Mouse (Mus musculus) hindbrain, embryonic 16.5 days (tissue): Measurements from ENCODE around the gene Folr1. TPM values are rescaled to one million over a fixed set of nuclear protein-coding genes. Genes with fewer than 3 reads are reported as not detected.

Source experiments
- ATAC-seq: fragments of 200-750 bp; cut with Nextera tagmentation; 2 replicates; pipeline ENCODE4 v1.8.0; 2017; ENCODE audit warnings: moderate TSS enrichment, moderate library complexity
- H3K27ac ChIP-seq: fragments of 300-500 bp; sonication (generic); 2 replicates; pipeline ENCODE4 v1.5.1; 2014; ENCODE audit warnings: low read depth, mild to moderate bottlenecking, control low read depth, low read length, moderate library complexity
- H3K27me3 ChIP-seq: fragments of 300-500 bp; sonication (generic); replicated peaks from 2 replicates; pipeline ENCODE4 v1.6.1; 2014; ENCODE audit warnings: low read length; ENCODE audit not compliant: control insufficient read depth, insufficient read depth
- H3K36me3 ChIP-seq: fragments of 300-500 bp; sonication (generic); 2 replicates; pipeline ENCODE4 v1.6.1; 2014; ENCODE audit warnings: mild to moderate bottlenecking, low read length, moderate library complexity, mixed read lengths; ENCODE audit not compliant: control insufficient read depth, insufficient read depth
- H3K4me1 ChIP-seq: fragments of 300-500 bp; sonication (generic); 2 replicates; pipeline ENCODE4 v1.6.1; 2014; ENCODE audit warnings: low read depth, low read length; ENCODE audit not compliant: control insufficient read depth, insufficient read depth
- H3K4me2 ChIP-seq: fragments of 300-500 bp; sonication (generic); 2 replicates; pipeline ENCODE4 v1.6.1; 2014; ENCODE audit warnings: mild to moderate bottlenecking, low read length, control low read depth, moderate library complexity
- H3K4me3 ChIP-seq: fragments of 300-500 bp; sonication (generic); 2 replicates; pipeline ENCODE4 v1.5.1; 2014; ENCODE audit warnings: mild to moderate bottlenecking, low read length, control low read depth, moderate library complexity
- H3K9ac ChIP-seq: fragments of 300-500 bp; sonication (generic); 2 replicates; pipeline ENCODE4 v1.6.1; 2014; ENCODE audit warnings: low read depth, mild to moderate bottlenecking, control low read depth, low read length, moderate library complexity
- H3K9me3 ChIP-seq: fragments of 300-500 bp; sonication (generic); 2 replicates; pipeline ENCODE4 v1.6.1; 2014; ENCODE audit warnings: mild to moderate bottlenecking, low read length, moderate library complexity; ENCODE audit not compliant: control insufficient read depth
- WGBS: fragments of 180-500 bp; shearing (Covaris S2); extraction: QIAGEN DNeasy Blood & Tissue Kit; methylation state at CpG from one replicate; pipeline ENCODE4 v1.1.7; 2014; 5-methylcytosine and 5-hydroxymethylcytosine counted together
- polyA plus RNA-seq: library from polyadenylated mRNA; unstranded; fragments of >200 nt; fragmentation: Nextera tagmentation; extraction: Ambion mirVana; gene quantifications from 2 replicates; pipeline ENCODE4 v1.2.1, GENCODE M21; 2015

Folr1 gene
- polyA plus RNA-seq, 1 experiment from 2014 or later, result 70.1 TPM

GRCm38 (mm10) chr7:101901969-101902368 lies 31.4 kb upstream of the Folr1 start:
- ATAC-seq, result no peak
- H3K4me2 ChIP-seq, result no peak overlapping the region
- H3K4me3 ChIP-seq, result no peak overlapping the region
- WGBS, result 95% methylated on average over 10 of the region's 10 CpGs
- H3K36me3 ChIP-seq, result 0 out of 2 replicates have a peak, but pooled peaks cover 5% of the 10 kb centered on the region
- H3K9ac ChIP-seq, result no peak overlapping the region
- no peaks in the 10 kb centered on the region for H3K27me3 ChIP-seq
- no peak overlapping the region for H3K27ac ChIP-seq
- peaks cover 14% of the 10 kb centered on the region for H3K4me1 ChIP-seq
- no peaks in the 10 kb centered on the region for H3K9me3 ChIP-seq

- no peak overlapping the region for H3K9ac ChIP-seq
- peaks cover 7% of the 10 kb centered on the region for H3K4me1 ChIP-seq
- 0 out of 2 replicates have a peak, but pooled peaks cover 5% of the 10 kb centered on the region for H3K36me3 ChIP-seq
- 91% methylated on average over 16 of the region's 16 CpGs for WGBS
- ATAC-seq, result no peak
- no peaks in the 10 kb centered on the region for H3K27me3 ChIP-seq
- H3K4me2 ChIP-seq, result no peak overlapping the region
- H3K27ac ChIP-seq, result no peak overlapping the region
- H3K4me3 ChIP-seq, result no peak overlapping the region
- no peaks in the 10 kb centered on the region for H3K9me3 ChIP-seq
These were observed 29.9 kb upstream of the Folr1 start for GRCm38 (mm10) chr7:101900331-101901097.

GRCm38 (mm10) chr7:101896104-101897066 lies 25.8 kb upstream of the Folr1 start:
- peak; percentile 99 for ATAC-seq
- WGBS, result under 1% methylated on average over 57 of the region's 57 CpGs
- H3K4me1 ChIP-seq, result no peaks in the 10 kb centered on the region

GRCm38 (mm10) chr7:101895695-101896094 lies 25.1 kb upstream of the Folr1 start:
- ATAC-seq, result no peak

More at GRCm38 (mm10) chr7:101896104-101897066, 25.8 kb upstream of the Folr1 start:
- Histone ChIP-seq H3K4me2 (peak overlapping the region; percentile 62), H3K27me3 (no peaks in the 10 kb centered on the region), H3K4me3 (peak overlapping the region; percentile 66), H3K9ac (peak overlapping the region; percentile 72), H3K36me3 (no peaks in the 10 kb centered on the region), H3K9me3 (no peaks in the 10 kb centered on the region), H3K27ac (peak overlapping the region; percentile 90)

GRCm38 (mm10) chr7:101888460-101888859 lies 17.9 kb upstream of the Folr1 start:
- H3K9me3 ChIP-seq, result no peaks in the 10 kb centered on the region
- 86% methylated on average over 4 of the region's 4 CpGs for WGBS
- ATAC-seq, result no peak
- H3K9ac ChIP-seq, result no peak overlapping the region
- H3K4me2 ChIP-seq, result no peak overlapping the region
- no peaks in the 10 kb centered on the region for H3K27me3 ChIP-seq
- H3K4me1 ChIP-seq, result no peaks in the 10 kb centered on the region
- no peak overlapping the region for H3K27ac ChIP-seq
- no peaks in the 10 kb centered on the region for H3K36me3 ChIP-seq
- H3K4me3 ChIP-seq, result no peak overlapping the region

More at GRCm38 (mm10) chr7:101895695-101896094, 25.1 kb upstream of the Folr1 start:
- Histone ChIP-seq H3K4me2 (peak overlapping the region; percentile 50), H3K36me3 (no peaks in the 10 kb centered on the region), H3K9ac (peak overlapping the region; percentile 72), H3K27ac (peak overlapping the region; percentile 84; the same call in 1 of the 2 replicates), H3K9me3 (no peaks in the 10 kb centered on the region), H3K4me1 (no peaks in the 10 kb centered on the region), H3K4me3 (peak overlapping the region; percentile 66), H3K27me3 (no peaks in the 10 kb centered on the region)
- 31% methylated on average over 9 of the region's 9 CpGs for WGBS

GRCm38 (mm10) chr7:101886274-101886673 lies 15.7 kb upstream of the Folr1 start:
- Histone ChIP-seq H3K9me3 (no peaks in the 10 kb centered on the region), H3K36me3 (no peaks in the 10 kb centered on the region), H3K27me3 (no peaks in the 10 kb centered on the region), H3K27ac (no peak overlapping the region), H3K4me3 (no peak overlapping the region), H3K4me2 (no peak overlapping the region), H3K9ac (no peak overlapping the region), H3K4me1 (no peaks in the 10 kb centered on the region)
- no peak for ATAC-seq
- WGBS, result 90% methylated on average over 6 of the region's 6 CpGs

GRCm38 (mm10) chr7:101884160-101884559 lies 13.6 kb upstream of the Folr1 start:
- H3K27ac ChIP-seq, result no peak overlapping the region
- no peak overlapping the region for H3K4me2 ChIP-seq
- ATAC-seq, result no peak
- H3K4me3 ChIP-seq, result no peak overlapping the region
- no peaks in the 10 kb centered on the region for H3K4me1 ChIP-seq
- no peaks in the 10 kb centered on the region for H3K27me3 ChIP-seq
- no peak overlapping the region for H3K9ac ChIP-seq
- H3K36me3 ChIP-seq, result no peaks in the 10 kb centered on the region
- H3K9me3 ChIP-seq, result no peaks in the 10 kb centered on the region
- WGBS, result 93% methylated on average over 4 of the region's 4 CpGs

- ATAC-seq, result no peak
- H3K9ac ChIP-seq, result no peak overlapping the region
- no peaks in the 10 kb centered on the region for H3K9me3 ChIP-seq
- H3K36me3 ChIP-seq, result no peaks in the 10 kb centered on the region
- H3K4me2 ChIP-seq, result no peak overlapping the region
- H3K27ac ChIP-seq, result no peak overlapping the region
- no peaks in the 10 kb centered on the region for H3K27me3 ChIP-seq
- 59% methylated on average over 9 of the region's 9 CpGs for WGBS
- no peaks in the 10 kb centered on the region for H3K4me1 ChIP-seq
- no peak overlapping the region for H3K4me3 ChIP-seq
These were observed 12.0 kb upstream of the Folr1 start for GRCm38 (mm10) chr7:101882413-101883154.
